Mouse (Mus musculus): ENCODE measurements around the gene Lrtm1.

Lrtm1 gene

GRCm38 (mm10) chr14:29031858-29032395, 13.9 kb downstream of the Lrtm1 start:
- no peak for DNase-seq (ENCODE audit: low spot score in 2 of 2)

- DNase-seq (ENCODE audit: low spot score in 2 of 2) = no peak
These were observed 20.2 kb downstream of the Lrtm1 start for GRCm38 (mm10) chr14:29038246-29038645.

GRCm38 (mm10) chr14:29040606-29041364, 22.8 kb downstream of the Lrtm1 start:
- DNase-seq (ENCODE audit: low spot score in 2 of 2) = peak; percentile 75 to 80

GRCm38 (mm10) chr14:29041498-29041897, 23.5 kb downstream of the Lrtm1 start:
- DNase-seq (ENCODE audit: low spot score in 2 of 2) = no peak

GRCm38 (mm10) chr14:29042355-29042754, 24.3 kb downstream of the Lrtm1 start:
- no peak for DNase-seq (ENCODE audit: low spot score in 2 of 2)

- DNase-seq (ENCODE audit: low spot score in 2 of 2) = no peak
These were observed 34.2 kb downstream of the Lrtm1 start for GRCm38 (mm10) chr14:29051951-29052835.

- DNase-seq (ENCODE audit: low spot score in 2 of 2) = peak in 1 of 2 experiments; percentile 41
These were observed 42.7 kb downstream of the Lrtm1 start for GRCm38 (mm10) chr14:29060679-29061078.

- DNase-seq (ENCODE audit: low spot score in 2 of 2) = no peak
These were observed 43.5 kb downstream of the Lrtm1 start for GRCm38 (mm10) chr14:29061491-29061890.

GRCm38 (mm10) chr14:29062676-29063075, 44.7 kb downstream of the Lrtm1 start:
- DNase-seq (ENCODE audit: low spot score in 2 of 2) = no peak

- no peak for DNase-seq (ENCODE audit: low spot score in 2 of 2)
These were observed 55.7 kb downstream of the Lrtm1 start for GRCm38 (mm10) chr14:29073747-29074146.

- DNase-seq (ENCODE audit: low spot score in 2 of 2) = no peak
These were observed 59.4 kb downstream of the Lrtm1 start for GRCm38 (mm10) chr14:29077418-29077817.

GRCm38 (mm10) chr14:29080228-29080627, 62.2 kb downstream of the Lrtm1 start:
- DNase-seq (ENCODE audit: low spot score in 2 of 2) = no peak

GRCm38 (mm10) chr14:29080630-29081029, 62.6 kb downstream of the Lrtm1 start:
- no peak for DNase-seq (ENCODE audit: low spot score in 2 of 2)

GRCm38 (mm10) chr14:29082171-29082570, 64.2 kb downstream of the Lrtm1 start:
- no peak for DNase-seq (ENCODE audit: low spot score in 2 of 2)
